Mouse (Mus musculus) lung, adult 2 months (tissue): ENCODE measurements around the gene Gnas. TPM values are rescaled to one million over a fixed set of nuclear protein-coding genes. Genes with fewer than 3 reads are reported as not detected.
"Not testable (repeated sequence)": the region's sequence is repeated elsewhere in the genome, so short reads cannot be mapped to it uniquely, and the experiment has no call there.

ENCODE experiments used
- DNase-seq: peaks from one replicate; pipeline ENCODE4 v3.0.0; 2022
- H3K4me1 ChIP-seq: fragments of 200-500 bp; 2 replicates; pipeline ENCODE4 v1.6.1; 2011; ENCODE audit warnings: low read length; ENCODE audit not compliant: control insufficient read depth, insufficient read depth
- H3K4me3 ChIP-seq: fragments of 200-500 bp; replicated peaks from 2 replicates; pipeline ENCODE3; 2011; ENCODE audit warnings: low read depth, mild to moderate bottlenecking, control low read depth, low read length; ENCODE audit errors: extremely low read depth
- CTCF ChIP-seq: fragments of 200-500 bp; IDR thresholded peaks from 2 replicates; pipeline ENCODE4 v1.5.1; 2011; ENCODE audit warnings: mild to moderate bottlenecking, low read length, control low read depth; ENCODE audit not compliant: insufficient read depth
- POLR2A ChIP-seq: fragments of 200-500 bp; IDR thresholded peaks from 2 replicates; pipeline ENCODE4 v1.6.1; 2011; ENCODE audit warnings: low read depth, mild to moderate bottlenecking, control low read depth, low read length, borderline replicate concordance; ENCODE audit errors: extremely low read depth
- WGBS: fragments of 180-500 bp; shearing (Covaris S2); methylation state at CpG from one replicate; pipeline ENCODE4 v1.1.7; 2018; 5-methylcytosine and 5-hydroxymethylcytosine counted together
- polyA plus RNA-seq: library from polyadenylated mRNA; depleted of rRNA; stranded (reverse); fragments of >200 nt; gene quantifications from 2 replicates; pipeline ENCODE4 v1.2.3, GENCODE M21; 2012; rRNA removed

Gene Gnas
- polyA plus RNA-seq, 1 experiment: 1,050 TPM

- Histone ChIP-seq H3K4me3 (no peak overlapping the region), H3K4me1 (peaks cover 28% of the 10 kb centered on the region)
- TF ChIP-seq POLR2A: no peak
- no peak for TF ChIP-seq CTCF
- 84% methylated on average over 16 of the region's 16 CpGs for WGBS
- DNase-seq: no peak
Measured at GRCm38 (mm10) chr2:174344996-174345395, 60.9 kb downstream of the Gnas start.

- no peak for TF ChIP-seq POLR2A
- no peak for TF ChIP-seq CTCF
- Histone ChIP-seq H3K4me3 (no peak within 1 kb of the TSS), H3K4me1 (peaks cover 22% of the 10 kb centered on the region)
- no peak for DNase-seq
- WGBS: 91% methylated on average over 5 of the region's 5 CpGs
Measured at GRCm38 (mm10) chr2:174346612-174346998, 62.5 kb downstream of the Gnas start, which contains the start of gene Gm20721. Gm20721 (minus strand) TSS chr2:174346712.

- 95% methylated on average over 2 of the region's 2 CpGs for WGBS
- not testable (repeated sequence) for DNase-seq, H3K4me3 ChIP-seq
- peaks cover 19% of the 10 kb centered on the region for H3K4me1 ChIP-seq
Measured at GRCm38 (mm10) chr2:174346999-174347668, 63.0 kb downstream of the Gnas start.

- 85% methylated on average over 4 of the region's 4 CpGs for WGBS
- no peak overlapping the region for H3K4me3 ChIP-seq
- H3K4me1 ChIP-seq: no peaks in the 10 kb centered on the region
Measured at GRCm38 (mm10) chr2:174358516-174358915, 74.4 kb downstream of the Gnas start.

GRCm38 (mm10) chr2:174359656-174360055 is 75.5 kb downstream of the Gnas start:
- TF ChIP-seq CTCF (no peak), POLR2A (no peak)
- 82% methylated on average over 4 of the region's 4 CpGs for WGBS
- no peaks in the 10 kb centered on the region for H3K4me1 ChIP-seq
- DNase-seq: no peak
- H3K4me3 ChIP-seq: no peak overlapping the region

More at GRCm38 (mm10) chr2:174358516-174358915, 74.4 kb downstream of the Gnas start:
- no peak for TF ChIP-seq CTCF
- TF ChIP-seq POLR2A: no peak
- DNase-seq: no peak

GRCm38 (mm10) chr2:174366571-174366970 is 82.5 kb downstream of the Gnas start:
- no peak for TF ChIP-seq POLR2A
- TF ChIP-seq CTCF: no peak
- WGBS: 82% methylated on average over 10 of the region's 10 CpGs
- no peak for DNase-seq
- Histone ChIP-seq H3K4me3 (no peak overlapping the region), H3K4me1 (no peaks in the 10 kb centered on the region)

GRCm38 (mm10) chr2:174381021-174381420 is 96.9 kb downstream of the Gnas start:
- DNase-seq: no peak
- 90% methylated on average over 9 of the region's 9 CpGs for WGBS
- H3K4me3 ChIP-seq: no peak overlapping the region
- no peak for TF ChIP-seq CTCF
- H3K4me1 ChIP-seq: no peaks in the 10 kb centered on the region

- DNase-seq: no peak
- H3K4me1 ChIP-seq: no peaks in the 10 kb centered on the region
- TF ChIP-seq CTCF (no peak), POLR2A (no peak)
- 85% methylated on average over 3 of the region's 3 CpGs for WGBS
- no peak overlapping the region for H3K4me3 ChIP-seq
Measured at GRCm38 (mm10) chr2:174391936-174392335, 107.8 kb downstream of the Gnas start.

GRCm38 (mm10) chr2:174392554-174392953 is 108.4 kb downstream of the Gnas start:
- TF ChIP-seq POLR2A (no peak), CTCF (no peak)
- WGBS: 78% methylated on average over 9 of the region's 9 CpGs
- Histone ChIP-seq H3K4me1 (no peaks in the 10 kb centered on the region), H3K4me3 (no peak overlapping the region)
- no peak for DNase-seq

- H3K4me3 ChIP-seq: no peak overlapping the region
- 67% methylated on average over 5 of the region's 5 CpGs for WGBS
- no peak for TF ChIP-seq CTCF
Measured at GRCm38 (mm10) chr2:174393383-174393782, 109.3 kb downstream of the Gnas start.

More at GRCm38 (mm10) chr2:174393383-174393782, 109.3 kb downstream of the Gnas start:
- no peaks in the 10 kb centered on the region for H3K4me1 ChIP-seq
- DNase-seq: no peak

Other genes starting within 250 kb of the Gnas start
- 35.0 and 43.1 TPM in 2 replicates for gene Stx16, start 208.0 kb upstream of the Gnas start, polyA plus RNA-seq
- gene Npepl1, start 174.0 kb upstream of the Gnas start, polyA plus RNA-seq: 116 and 117 TPM in 2 replicates
- not detected in 2 replicates for gene Gm20721, start 62.4 kb downstream of the Gnas start, polyA plus RNA-seq
- 37.7 and 44.9 TPM in 2 replicates for gene Nelfcd, start 131.5 kb downstream of the Gnas start, polyA plus RNA-seq
- gene Ctsz, start 154.7 kb downstream of the Gnas start, polyA plus RNA-seq: 229 and 251 TPM in 2 replicates
- 17.4 and 38.3 TPM in 2 replicates for gene Tubb1, start 166.4 kb downstream of the Gnas start, polyA plus RNA-seq
- 238 and 290 TPM in 2 replicates for gene Atp5e, start 179.8 kb downstream of the Gnas start, polyA plus RNA-seq
- gene Prelid3b, start 188.8 kb downstream of the Gnas start, polyA plus RNA-seq: 21.8 and 29.7 TPM in 2 replicates